Mouse (Mus musculus): Measurements from ENCODE around the gene Mylpf. TPM values are rescaled to one million over a fixed set of nuclear protein-coding genes. Genes with fewer than 3 reads are reported as not detected.
"Not testable (repeated sequence)": the region's sequence is repeated elsewhere in the genome, so short reads cannot be mapped to it uniquely, and the experiment has no call there.

Mylpf gene
- polyA plus RNA-seq, 1 experiment from 2014 or later = 17.8 TPM

DNA sequence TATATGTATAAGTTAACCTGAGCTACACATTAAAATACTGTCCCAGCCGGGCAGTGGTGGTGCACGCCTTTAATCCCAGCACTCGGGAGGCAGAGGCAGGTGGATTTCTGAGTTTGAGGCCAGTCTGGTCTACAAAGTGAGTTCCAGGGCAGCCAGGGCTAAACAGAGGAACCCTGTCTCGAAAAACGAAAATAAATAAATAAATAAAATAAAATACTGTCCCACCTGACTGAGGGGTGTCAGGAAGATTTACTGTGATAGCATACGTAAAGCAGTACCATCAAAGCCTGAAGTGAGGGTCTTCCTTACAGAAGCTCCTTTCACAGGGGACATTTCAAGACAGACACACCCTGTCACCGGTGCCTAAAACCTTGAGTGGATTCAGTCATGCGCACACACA lies 41.8 kb downstream of the Mylpf start:
- peaks cover 16% of the 10 kb centered on the region for H3K4me1 ChIP-seq (replicated peaks)
- not testable (repeated sequence) for H3K9me3 ChIP-seq (replicated peaks); H3K27me3 ChIP-seq (replicated peaks); H3K4me2 ChIP-seq; H3K27ac ChIP-seq (ENCODE audit: poor library complexity, severe bottlenecking); H3K9ac ChIP-seq; H3K4me3 ChIP-seq; ATAC-seq (ENCODE audit: insufficient number of reproducible peaks, low FRiP score)
- 90% methylated on average over 8 of the region's 8 CpGs for WGBS
- H3K36me3 ChIP-seq = peaks cover 27% of the 10 kb centered on the region

DNA sequence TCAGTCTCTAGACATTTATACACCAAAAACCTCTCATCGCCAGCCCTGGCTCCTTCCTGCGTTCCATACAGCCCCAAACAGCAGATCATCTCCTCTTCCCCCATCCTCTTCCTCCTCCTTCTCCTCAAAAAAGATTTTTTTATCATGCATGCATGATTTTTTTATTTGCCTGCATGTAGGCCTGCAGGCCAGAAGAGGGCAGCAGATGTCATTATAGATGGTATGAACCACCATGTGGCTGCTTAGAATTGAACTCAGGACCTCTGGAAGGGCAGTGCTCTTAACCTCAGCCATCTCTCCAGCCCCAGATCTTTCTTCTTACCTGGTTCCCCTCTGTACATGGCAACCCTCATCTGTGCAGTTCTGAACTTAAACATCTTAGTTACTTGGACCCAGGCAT lies 43.7 kb downstream of the Mylpf start:
- ATAC-seq (ENCODE audit: insufficient number of reproducible peaks, low FRiP score) = no peak
- 94% methylated on average over 2 of the region's 2 CpGs for WGBS
- H3K36me3 ChIP-seq = peaks cover 25% of the 10 kb centered on the region

DNA sequence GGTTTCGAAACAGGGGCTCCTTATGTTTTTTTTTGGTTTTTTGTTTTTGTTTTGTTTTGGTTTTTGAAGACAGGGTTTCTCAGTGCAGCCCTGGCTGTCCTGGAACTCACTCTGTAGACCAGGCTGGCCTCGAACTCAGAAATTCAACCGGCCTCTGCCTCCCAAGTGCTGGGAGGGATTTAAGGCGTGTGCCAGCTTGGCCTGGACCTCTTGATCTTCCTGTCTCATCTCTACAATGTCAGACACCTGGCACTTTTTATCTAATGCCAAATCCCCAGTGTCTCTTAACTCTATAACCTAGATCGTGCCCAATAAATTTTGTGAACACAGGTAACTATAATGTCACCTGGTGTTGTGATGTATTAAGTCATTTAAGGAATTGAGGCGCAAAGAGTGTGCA lies 44.7 kb downstream of the Mylpf start:
- no peak for ATAC-seq (ENCODE audit: insufficient number of reproducible peaks, low FRiP score)
- peak overlapping the region; percentile 55 for H3K4me3 ChIP-seq
- H3K36me3 ChIP-seq = peaks cover 26% of the 10 kb centered on the region
- H3K4me1 ChIP-seq (replicated peaks) = peaks cover 8% of the 10 kb centered on the region
- H3K4me2 ChIP-seq = peak overlapping the region; percentile 73
- 79% methylated on average over 6 of the region's 6 CpGs for WGBS
- H3K9me3 ChIP-seq (replicated peaks) = no peaks in the 10 kb centered on the region
- no peaks in the 10 kb centered on the region for H3K27me3 ChIP-seq (replicated peaks)
- H3K9ac ChIP-seq = peak overlapping the region; percentile 76
- H3K27ac ChIP-seq (ENCODE audit: poor library complexity, severe bottlenecking) = peak overlapping the region; percentile 71

More for the DNA sequence above, 43.7 kb downstream of the Mylpf start:
- H3K27ac ChIP-seq (ENCODE audit: poor library complexity, severe bottlenecking) = no peak overlapping the region
- H3K9ac ChIP-seq = no peak overlapping the region
- H3K4me1 ChIP-seq (replicated peaks) = peaks cover 8% of the 10 kb centered on the region
- H3K4me2 ChIP-seq = no peak overlapping the region
- no peak overlapping the region for H3K4me3 ChIP-seq
- H3K9me3 ChIP-seq (replicated peaks) = no peaks in the 10 kb centered on the region
- H3K27me3 ChIP-seq (replicated peaks) = no peaks in the 10 kb centered on the region

DNA sequence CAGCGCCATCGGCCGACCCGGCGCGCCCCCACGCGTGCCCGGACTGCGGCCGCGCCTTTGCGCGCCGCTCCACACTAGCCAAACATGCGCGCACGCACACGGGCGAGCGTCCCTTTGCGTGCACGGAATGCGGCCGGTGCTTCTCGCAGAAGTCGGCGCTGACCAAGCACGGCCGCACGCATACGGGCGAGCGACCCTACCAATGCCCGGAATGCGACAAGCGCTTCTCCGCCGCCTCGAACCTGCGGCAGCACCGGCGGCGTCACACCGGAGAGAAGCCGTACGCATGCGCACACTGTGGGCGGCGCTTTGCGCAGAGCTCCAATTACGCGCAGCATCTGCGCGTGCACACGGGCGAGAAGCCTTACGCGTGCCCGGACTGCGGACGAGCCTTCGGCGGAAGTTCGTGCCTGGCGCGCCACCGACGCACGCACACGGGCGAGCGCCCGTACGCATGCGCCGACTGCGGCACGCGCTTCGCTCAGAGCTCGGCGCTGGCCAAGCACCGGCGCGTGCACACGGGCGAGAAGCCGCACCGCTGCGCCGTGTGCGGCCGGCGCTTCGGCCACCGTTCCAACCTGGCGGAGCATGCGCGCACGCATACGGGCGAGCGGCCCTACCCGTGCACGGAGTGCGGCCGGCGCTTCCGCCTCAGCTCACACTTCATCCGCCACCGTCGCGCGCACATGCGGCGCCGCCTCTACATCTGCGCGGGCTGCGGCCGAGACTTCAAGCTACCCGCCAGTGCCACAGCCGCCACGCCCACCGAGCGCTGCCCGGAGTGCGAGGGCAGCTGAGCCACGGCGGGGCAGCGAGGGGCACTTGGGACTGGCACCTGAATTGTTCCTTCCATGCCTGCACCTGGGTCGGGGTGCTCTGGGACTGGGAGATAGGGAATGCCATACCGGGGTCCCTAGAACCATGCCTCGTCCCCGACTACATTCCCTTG lies 45.4 kb downstream of the Mylpf start:
- WGBS = under 1% methylated on average over 136 of the region's 136 CpGs
- Histone ChIP-seq H3K4me1 (replicated peaks) (peaks cover 11% of the 10 kb centered on the region), H3K4me2 (peak overlapping the region; percentile 73), H3K27ac (ENCODE audit: poor library complexity, severe bottlenecking) (peak overlapping the region; percentile 71), H3K4me3 (peak overlapping the region; percentile 55), H3K9ac (peak overlapping the region; percentile 76), H3K9me3 (replicated peaks) (no peaks in the 10 kb centered on the region), H3K36me3 (peaks cover 26% of the 10 kb centered on the region), H3K27me3 (replicated peaks) (no peaks in the 10 kb centered on the region)
- peak; percentile 92 for ATAC-seq (ENCODE audit: insufficient number of reproducible peaks, low FRiP score)

DNA sequence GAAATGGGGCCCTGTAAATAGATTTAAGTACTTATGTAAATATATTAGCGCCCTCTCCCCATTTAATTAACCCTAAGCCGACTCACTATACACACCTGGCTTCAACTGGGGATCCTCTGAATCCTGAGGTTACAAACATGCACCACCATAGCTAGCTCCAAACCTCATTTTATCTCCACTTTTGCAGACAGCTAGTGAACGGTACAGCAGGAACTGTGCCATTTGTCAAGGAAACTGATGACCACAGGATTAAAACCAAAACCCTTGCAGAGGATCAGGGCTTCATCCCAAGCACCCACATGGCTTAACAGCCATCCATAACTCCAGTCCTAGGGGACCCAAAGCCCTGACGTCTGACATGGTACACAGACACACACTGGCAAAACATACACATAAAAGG lies 46.3 kb downstream of the Mylpf start:
- Histone ChIP-seq H3K4me3 (peak overlapping the region; percentile 55), H3K36me3 (peaks cover 17% of the 10 kb centered on the region), H3K27me3 (replicated peaks) (no peaks in the 10 kb centered on the region), H3K4me1 (replicated peaks) (peaks cover 19% of the 10 kb centered on the region), H3K9ac (peak overlapping the region; percentile 73; the same call in 1 of the 2 replicates), H3K4me2 (peak overlapping the region; percentile 73), H3K27ac (ENCODE audit: poor library complexity, severe bottlenecking) (no peak overlapping the region), H3K9me3 (replicated peaks) (no peaks in the 10 kb centered on the region)
- 19% methylated on average over 4 of the region's 4 CpGs for WGBS
- ATAC-seq (ENCODE audit: insufficient number of reproducible peaks, low FRiP score) = no peak

DNA sequence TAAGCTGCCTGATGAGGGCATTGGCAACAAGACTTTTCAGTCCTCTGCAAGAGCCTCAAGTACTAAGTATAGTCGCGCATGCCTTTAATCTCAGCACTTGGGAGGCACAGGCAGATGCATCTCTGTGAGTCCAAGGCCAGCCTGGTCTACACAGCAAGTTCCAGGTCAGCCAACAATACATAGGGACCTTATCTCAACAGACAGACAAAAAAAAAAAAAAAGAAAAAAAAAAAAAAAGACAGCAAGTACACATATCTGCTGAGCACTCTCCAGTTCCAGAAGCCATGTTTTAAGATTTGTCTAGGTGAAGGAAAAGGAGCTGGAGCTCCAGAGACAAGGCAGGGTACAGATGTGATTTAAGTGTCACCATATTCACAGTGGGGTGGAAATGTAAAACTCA lies 47.3 kb downstream of the Mylpf start:
- Histone ChIP-seq H3K36me3 (peaks cover 15% of the 10 kb centered on the region), H3K4me1 (replicated peaks) (peaks cover 20% of the 10 kb centered on the region), H3K27ac (ENCODE audit: poor library complexity, severe bottlenecking) (no peak overlapping the region), H3K27me3 (replicated peaks) (no peaks in the 10 kb centered on the region), H3K9ac (no peak overlapping the region), H3K4me2 (no peak overlapping the region), H3K4me3 (no peak overlapping the region), H3K9me3 (replicated peaks) (no peaks in the 10 kb centered on the region)
- WGBS = 79% methylated on average over 2 of the region's 2 CpGs
- no peak for ATAC-seq (ENCODE audit: insufficient number of reproducible peaks, low FRiP score)

DNA sequence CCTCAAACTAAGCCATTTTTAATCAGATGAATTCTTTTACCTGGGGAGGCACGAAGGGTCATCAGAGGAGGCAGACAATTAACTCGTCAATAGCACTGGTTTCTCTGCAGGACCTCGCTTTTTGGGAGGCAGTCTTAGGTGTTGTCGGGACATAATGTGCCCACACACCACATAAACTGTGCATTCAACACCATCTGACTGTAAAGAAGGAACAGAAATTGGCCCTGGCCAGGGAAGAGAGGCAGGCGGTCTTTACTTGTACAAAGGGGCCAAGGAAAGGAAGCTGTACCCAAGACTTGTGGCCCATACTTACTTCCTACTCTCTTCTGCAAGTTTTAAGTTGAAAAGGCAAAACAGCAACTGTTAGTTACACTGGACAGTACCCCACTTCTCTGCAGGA lies 47.8 kb downstream of the Mylpf start:
- Histone ChIP-seq H3K36me3 (peaks cover 15% of the 10 kb centered on the region), H3K4me3 (no peak overlapping the region), H3K27me3 (replicated peaks) (no peaks in the 10 kb centered on the region), H3K9ac (no peak overlapping the region), H3K4me1 (replicated peaks) (peaks cover 26% of the 10 kb centered on the region), H3K4me2 (no peak overlapping the region), H3K27ac (ENCODE audit: poor library complexity, severe bottlenecking) (no peak overlapping the region), H3K9me3 (replicated peaks) (no peaks in the 10 kb centered on the region)
- 87% methylated on average over 5 of the region's 5 CpGs for WGBS
- no peak for ATAC-seq (ENCODE audit: insufficient number of reproducible peaks, low FRiP score)

DNA sequence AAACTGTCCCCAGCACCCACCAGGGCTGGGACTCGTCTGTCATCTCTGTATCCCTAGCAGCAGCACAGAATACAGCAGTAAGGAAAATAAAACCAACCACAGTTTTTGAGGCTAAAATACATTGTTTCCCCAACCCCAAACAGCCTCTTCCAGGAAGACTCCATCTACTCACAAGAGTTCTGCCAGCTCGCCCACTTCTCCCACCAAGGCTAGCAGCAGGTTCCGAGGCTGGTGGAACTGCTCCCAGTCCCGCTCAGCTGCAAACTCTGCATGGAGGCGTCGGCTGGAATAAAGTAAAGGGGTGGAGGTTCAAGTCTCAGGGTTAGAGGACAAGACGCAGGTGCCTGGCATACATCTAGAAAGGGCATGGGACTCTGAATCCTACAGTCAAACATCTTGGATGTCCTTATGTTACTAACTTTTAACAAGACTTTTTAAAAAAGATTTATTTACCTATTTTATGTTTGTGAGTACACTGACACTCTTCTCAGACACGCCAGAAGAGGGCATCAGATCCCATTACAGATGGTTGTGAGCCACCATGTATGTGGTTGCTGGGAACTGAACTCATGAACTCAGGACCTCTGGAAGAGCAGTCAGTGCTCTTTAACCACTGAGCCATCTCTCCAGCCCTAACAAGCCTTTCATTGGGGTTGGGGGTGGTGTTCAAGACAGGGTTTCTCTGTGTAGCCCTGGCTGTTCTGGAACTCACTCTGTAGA lies 50.7 kb downstream of the Mylpf start:
- H3K9me3 ChIP-seq (replicated peaks) = no peaks in the 10 kb centered on the region
- 77% methylated on average over 8 of the region's 8 CpGs for WGBS
- no peaks in the 10 kb centered on the region for H3K27me3 ChIP-seq (replicated peaks)
- H3K4me3 ChIP-seq = peak overlapping the region; percentile 70
- H3K27ac ChIP-seq (ENCODE audit: poor library complexity, severe bottlenecking) = no peak overlapping the region
- H3K36me3 ChIP-seq = peaks cover 15% of the 10 kb centered on the region
- no peak for ATAC-seq (ENCODE audit: insufficient number of reproducible peaks, low FRiP score)
- H3K4me2 ChIP-seq = peak overlapping the region; percentile 86
- peak overlapping the region; percentile 76; the same call in 1 of the 2 replicates for H3K9ac ChIP-seq
- H3K4me1 ChIP-seq (replicated peaks) = peaks cover 26% of the 10 kb centered on the region

DNA sequence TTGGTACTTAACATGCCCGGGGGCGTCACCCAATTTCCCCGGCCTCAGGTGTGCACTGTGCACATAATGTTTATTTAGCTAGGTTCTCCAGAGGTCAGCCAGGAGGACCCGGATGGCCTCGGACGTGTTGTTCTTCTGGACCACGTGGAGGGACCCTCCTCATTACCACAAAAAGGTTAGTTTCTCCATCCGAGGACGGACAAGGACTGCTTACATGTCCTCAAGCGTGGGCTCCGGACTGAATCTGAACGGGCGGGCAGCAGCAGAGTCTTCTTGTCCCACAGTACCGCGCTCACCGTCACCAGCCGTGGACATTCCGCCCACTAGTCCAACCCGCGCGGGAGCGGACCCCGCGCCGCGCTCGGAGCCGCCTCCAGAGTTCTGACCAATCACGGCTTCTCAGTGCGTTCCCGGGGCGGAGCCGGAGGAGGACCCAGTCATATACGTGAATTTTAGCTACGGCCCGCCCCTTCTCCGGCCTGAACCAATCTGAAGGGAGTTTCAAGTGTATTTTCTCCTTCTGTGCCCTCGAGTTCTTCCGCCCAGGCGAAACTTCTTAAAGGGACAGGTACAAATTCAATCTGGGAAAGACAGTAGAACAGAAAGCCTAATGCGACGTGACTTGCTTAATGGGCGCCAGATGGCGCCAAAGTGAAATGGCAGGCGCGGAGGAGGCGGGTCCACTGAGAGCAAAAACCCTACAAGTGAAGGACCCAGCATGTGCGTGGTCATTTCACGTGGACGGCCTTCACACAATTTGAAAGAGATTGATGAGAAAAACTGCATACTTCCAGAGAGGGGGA lies 51.8 kb downstream of the Mylpf start, which contains the start of gene Dctpp1:
TSS of gene Dctpp1 (minus strand) at position 401 of the 803 bp plus-strand sequence.
- no peaks in the 10 kb centered on the region for H3K27me3 ChIP-seq (replicated peaks)
- H3K4me3 ChIP-seq = peak within 1 kb of the TSS; percentile 70
- no peaks in the 10 kb centered on the region for H3K9me3 ChIP-seq (replicated peaks)
- peaks cover 18% of the 10 kb centered on the region; the same call in 1 of the 2 replicates for H3K4me1 ChIP-seq (replicated peaks)
- H3K27ac ChIP-seq (ENCODE audit: poor library complexity, severe bottlenecking) = no peak within 1 kb of the TSS
- peak; percentile 98 for ATAC-seq (ENCODE audit: insufficient number of reproducible peaks, low FRiP score)
- peaks cover 15% of the 10 kb centered on the region for H3K36me3 ChIP-seq
- H3K9ac ChIP-seq = peak within 1 kb of the TSS; percentile 76
- H3K4me2 ChIP-seq = peak within 1 kb of the TSS; percentile 86
- WGBS = under 1% methylated on average over 50 of the region's 50 CpGs

DNA sequence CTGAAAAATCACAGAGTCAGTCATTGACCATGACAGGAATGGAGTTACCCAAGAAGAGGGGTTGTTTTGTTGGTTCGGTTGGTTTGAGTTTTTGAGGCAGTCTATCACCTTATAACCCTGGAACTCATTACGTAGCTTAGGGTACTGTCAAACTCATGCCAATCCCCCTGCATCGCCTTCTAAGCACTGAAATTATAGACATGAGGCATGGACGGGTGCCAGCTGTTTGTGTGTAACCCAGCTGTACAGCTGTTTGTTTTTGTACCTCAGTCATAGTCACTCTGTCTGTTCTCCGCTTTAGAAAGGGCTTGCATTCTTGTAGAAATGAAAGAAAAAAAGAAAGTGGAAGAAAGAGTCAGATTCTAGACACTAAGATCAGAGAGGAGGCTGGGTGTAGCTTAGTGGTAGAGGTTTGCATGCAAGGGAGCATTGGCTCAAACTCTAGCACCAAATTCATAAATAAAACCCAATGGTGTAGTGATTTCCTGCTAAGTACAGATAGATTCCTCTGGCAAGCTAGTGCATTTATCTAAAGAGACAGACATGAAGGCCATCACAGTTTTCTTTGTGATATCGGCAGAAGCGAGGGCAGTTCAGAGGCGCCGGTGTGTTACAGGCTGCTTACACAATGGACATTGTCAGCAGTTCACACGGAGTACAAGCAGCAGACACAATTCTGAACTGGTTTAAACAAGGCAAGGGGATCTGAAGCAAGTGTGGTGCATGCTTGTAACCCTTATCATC lies 53.7 kb downstream of the Mylpf start:
- no peak overlapping the region for H3K4me2 ChIP-seq
- no peak for ATAC-seq (ENCODE audit: insufficient number of reproducible peaks, low FRiP score)
- 70% methylated on average over 10 of the region's 10 CpGs for WGBS
- H3K27me3 ChIP-seq (replicated peaks) = no peaks in the 10 kb centered on the region
- H3K4me1 ChIP-seq (replicated peaks) = peaks cover 18% of the 10 kb centered on the region; the same call in 1 of the 2 replicates
- no peak overlapping the region for H3K9ac ChIP-seq
- H3K4me3 ChIP-seq = no peak overlapping the region
- peaks cover 3% of the 10 kb centered on the region for H3K36me3 ChIP-seq
- no peaks in the 10 kb centered on the region for H3K9me3 ChIP-seq (replicated peaks)
- H3K27ac ChIP-seq (ENCODE audit: poor library complexity, severe bottlenecking) = no peak overlapping the region

Measured in heart, embryonic 12.5 days (tissue).